21 mouse cellular contexts compared by ENCODE assay signal in genomic region chr3:138255366-138255765, GRCm38 (mm10). TPM values are rescaled to one million over a fixed set of nuclear protein-coding genes. Genes with fewer than 3 reads are reported as not detected.
"Had no signal": no experiment of that assay in that cellular context is flagged by ENCODE, and none has a peak within 500 bp of the region (broad histone marks: within the 10 kb centered on the region; RNA-seq: fewer than 3 reads in every experiment).

No protein-coding gene starts in this region.

- H3K4me3 ChIP-seq: left cerebral cortex, adult 2 months; limb, embryonic 10.5 days; liver, embryonic 15.5 days; megakaryocyte, embryonic 14.5 days; midbrain, embryonic 12.5 days; stomach, embryonic 15.5 days had no signal

- H3K4me1 ChIP-seq: liver, embryonic 15.5 days; megakaryocyte, embryonic 14.5 days; midbrain, embryonic 12.5 days; stomach, embryonic 15.5 days had no signal

- H3K9me3 ChIP-seq: limb, embryonic 10.5 days; liver, embryonic 15.5 days; megakaryocyte, embryonic 14.5 days; midbrain, embryonic 12.5 days; stomach, embryonic 15.5 days had no signal

- ATAC-seq: midbrain, embryonic 16.5 days had no signal

- H3K27ac ChIP-seq: left cerebral cortex, adult 2 months; limb, embryonic 10.5 days; macrophage; midbrain, embryonic 12.5 days had no signal

- H3K36me3 ChIP-seq: limb, embryonic 10.5 days; liver, embryonic 15.5 days; midbrain, embryonic 12.5 days; stomach, embryonic 15.5 days had no signal

- H3K9ac ChIP-seq: liver, embryonic 15.5 days; midbrain, embryonic 12.5 days; stomach, embryonic 15.5 days had no signal

- H3K4me2 ChIP-seq: liver, embryonic 11.5 days; liver, embryonic 15.5 days; midbrain, embryonic 12.5 days; stomach, embryonic 15.5 days had no signal

- H3K27me3 ChIP-seq: liver, embryonic 15.5 days; megakaryocyte, embryonic 14.5 days; midbrain, embryonic 12.5 days; stomach, embryonic 15.5 days had no signal

- DNase-seq: kidney, adult 2 months; kidney, postnatal 25 days; lung, adult 2 months; right cerebral cortex, postnatal 14 days; thymus, adult 2 months; thymus, postnatal 25 days had no signal

RNA-seq across cellular contexts. Expression of gene Adh1, which starts 5.4 kb away (rescaled TPM):
- polyA plus RNA-seq: macrophage had no signal

RNA-seq across cellular contexts. Expression of gene Adh7, which starts 37.8 kb away (rescaled TPM):
- polyA plus RNA-seq: macrophage; spleen, adult 2 months had no signal

RNA-seq across cellular contexts. Expression of gene Adh6a, which starts 57.7 kb away (rescaled TPM):
- total RNA-seq: layer of hippocampus, postnatal 25 days; left cerebral cortex, adult 2 months; left cerebral cortex, postnatal 14 days had no signal
- polyA plus RNA-seq: kidney, embryonic 16.5 days; limb, embryonic 10.5 days; liver, embryonic 11.5 days; liver, embryonic 15.5 days; macrophage; midbrain, embryonic 12.5 days; midbrain, embryonic 16.5 days; neural tube, embryonic 14.5 days; spleen, adult 2 months; testis, adult 2 months had no signal
